Comparison of ENCODE assay signal across 8 mouse cellular contexts in genomic region chr5:123151077-123151476, GRCm38 (mm10). TPM values are rescaled to one million over a fixed set of nuclear protein-coding genes. Genes with fewer than 3 reads are reported as not detected.
DNase-seq lines count a peak whose midpoint lies in the region; ATAC-seq and TF ChIP-seq lines count a peak whose summit lies in the region.

No protein-coding gene starts in this region.

- no peaks in the 10 kb centered on the region for H3K27me3 ChIP-seq in forebrain, embryonic 15.5 days
- H3K27me3 ChIP-seq in intestine, postnatal 0 days (replicated peaks; ENCODE audit: control insufficient read depth, insufficient read depth, low read length): no peaks in the 10 kb centered on the region
- no peaks in the 10 kb centered on the region for H3K27me3 ChIP-seq in midbrain, embryonic 11.5 days (ENCODE audit: control insufficient read depth, insufficient read depth, low read length)

- no peaks in the 10 kb centered on the region for H3K9me3 ChIP-seq in forebrain, embryonic 15.5 days
- no peaks in the 10 kb centered on the region for H3K9me3 ChIP-seq in intestine, postnatal 0 days (ENCODE audit: control insufficient read depth)
- no peaks in the 10 kb centered on the region for H3K9me3 ChIP-seq in midbrain, embryonic 11.5 days (ENCODE audit: control insufficient read depth, low read length)

- peak overlapping the region; percentile 34 for H3K9ac ChIP-seq in forebrain, embryonic 15.5 days (replicated peaks)
- no peak overlapping the region for H3K9ac ChIP-seq in intestine, postnatal 0 days (ENCODE audit: low read depth, low read length)
- no peak overlapping the region for H3K9ac ChIP-seq in midbrain, embryonic 11.5 days (ENCODE audit: low read length)

- no peak for TF ChIP-seq CTCF in layer of hippocampus, adult 2 months (conservative IDR thresholded peaks at IDR 0.05)
- TF ChIP-seq CTCF in intestine, postnatal 0 days (IDR thresholded peaks at IDR 0.05; ENCODE audit: low read depth): no peak

- no peak overlapping the region for H3K27ac ChIP-seq in layer of hippocampus, adult 2 months
- H3K27ac ChIP-seq in forebrain, embryonic 15.5 days (replicated peaks): no peak overlapping the region
- H3K27ac ChIP-seq in intestine, postnatal 0 days (ENCODE audit: low read depth, low read length): peak overlapping the region; percentile 21; the same call in 1 of the 2 replicates
- H3K27ac ChIP-seq in midbrain, embryonic 11.5 days (ENCODE audit: low read depth, low read length): no peak overlapping the region

- peaks cover 46% of the 10 kb centered on the region for H3K4me1 ChIP-seq in forebrain, embryonic 15.5 days
- H3K4me1 ChIP-seq in intestine, postnatal 0 days (replicated peaks; ENCODE audit: control insufficient read depth, insufficient read depth, low read length): peaks cover 14% of the 10 kb centered on the region; the same call in 1 of the 2 replicates
- H3K4me1 ChIP-seq in midbrain, embryonic 11.5 days (ENCODE audit: control insufficient read depth, insufficient read depth, low read length): peaks cover 22% of the 10 kb centered on the region

- H3K4me3 ChIP-seq in layer of hippocampus, adult 2 months: peak overlapping the region; percentile 60
- H3K4me3 ChIP-seq in forebrain, embryonic 15.5 days: peak overlapping the region; percentile 45
- H3K4me3 ChIP-seq in intestine, postnatal 0 days (ENCODE audit: low read depth, low read length): 0 out of 2 replicates have a peak overlapping the region, but pooled peaks have one; percentile 15
- no peak overlapping the region for H3K4me3 ChIP-seq in midbrain, embryonic 11.5 days (ENCODE audit: low read depth, low read length)

- 36% methylated on average over 7 of the region's 7 CpGs for WGBS in forebrain, embryonic 15.5 days
- WGBS in intestine, postnatal 0 days: 32% methylated on average over 7 of the region's 7 CpGs
- 60% methylated on average over 7 of the region's 7 CpGs for whole genome bisulfite sequencing in midbrain, embryonic 11.5 days

- no peak for ATAC-seq in forebrain, embryonic 15.5 days (replicated peaks)
- no peak for ATAC-seq in intestine, postnatal 0 days
- ATAC-seq in midbrain, embryonic 11.5 days (ENCODE audit: low FRiP score): no peak

- H3K4me2 ChIP-seq in forebrain, embryonic 15.5 days (replicated peaks): peak overlapping the region; percentile 70
- peak overlapping the region; percentile 66 for H3K4me2 ChIP-seq in intestine, postnatal 0 days (replicated peaks; ENCODE audit: low read depth)
- H3K4me2 ChIP-seq in midbrain, embryonic 11.5 days: peak overlapping the region; percentile 37; the same call in 1 of the 2 replicates

- DNase-seq in layer of hippocampus, adult 2 months (ENCODE audit: low spot score in 2 of 2): no peak
- DNase-seq in layer of hippocampus, postnatal 10 days (ENCODE audit: low spot score in 2 of 2): no peak
- DNase-seq in midbrain, embryonic 11.5 days (ENCODE audit: low spot score, missing footprints): no peak
- DNase-seq in thymus, postnatal 10 days (ENCODE audit: low spot score in 2 of 2): peak; percentile 70 to 75
- DNase-seq in layer of hippocampus, adult 18-20 months (ENCODE audit: low spot score in 2 of 2): no peak
- DNase-seq in right cerebral cortex, postnatal 14 days: no peak

- peaks cover 61% of the 10 kb centered on the region for H3K36me3 ChIP-seq in forebrain, embryonic 15.5 days
- peaks cover 72% of the 10 kb centered on the region for H3K36me3 ChIP-seq in intestine, postnatal 0 days (ENCODE audit: control insufficient read depth, insufficient read depth)
- peaks cover 33% of the 10 kb centered on the region for H3K36me3 ChIP-seq in midbrain, embryonic 11.5 days (ENCODE audit: control insufficient read depth, insufficient read depth, low read length)

RNA-seq across cellular contexts. Expression of gene Setd1b, which starts 9.1 kb away (rescaled TPM):
- total RNA-seq in layer of hippocampus, adult 2 months (2021): 10 to 100 TPM; 31.2 to 39.4 TPM
- total RNA-seq in layer of hippocampus, postnatal 10 days (2021): 10 to 100 TPM; 31.7 to 35.0 TPM
- polyA plus RNA-seq in forebrain, embryonic 15.5 days (2015; fragmentation: Nextera tagmentation; extraction: Ambion mirVana): 13.6 and 13.7 TPM in 2 replicates
- polyA plus RNA-seq in intestine, postnatal 0 days (2015; fragmentation: Nextera tagmentation; extraction: Ambion mirVana): 5.4 and 6.7 TPM in 2 replicates
- 9.8 and 10.0 TPM in 2 replicates for polyA plus RNA-seq in midbrain, embryonic 11.5 days (2014; fragmentation: Nextera tagmentation; extraction: Ambion mirVana)
- total RNA-seq in layer of hippocampus, adult 18-20 months (2021): 10 to 100 TPM; 34.8 to 37.4 TPM

RNA-seq across cellular contexts. Expression of gene Psmd9, which starts 18.1 kb away (rescaled TPM):
- total RNA-seq in layer of hippocampus, adult 2 months (2021): 10 to 100 TPM; 27.8 to 30.4 TPM
- total RNA-seq in layer of hippocampus, postnatal 10 days (2021): 10 to 100 TPM; 31.4 to 39.8 TPM
- polyA plus RNA-seq in forebrain, embryonic 15.5 days (2015; fragmentation: Nextera tagmentation; extraction: Ambion mirVana): 82.0 and 82.9 TPM in 2 replicates
- 50.9 and 57.5 TPM in 2 replicates for polyA plus RNA-seq in intestine, postnatal 0 days (2015; fragmentation: Nextera tagmentation; extraction: Ambion mirVana)
- 59.6 and 60.7 TPM in 2 replicates for polyA plus RNA-seq in midbrain, embryonic 11.5 days (2014; fragmentation: Nextera tagmentation; extraction: Ambion mirVana)
- total RNA-seq in layer of hippocampus, adult 18-20 months (2021): 10 to 100 TPM; 26.5 to 31.5 TPM

RNA-seq across cellular contexts. Expression of gene Rhof, which starts 18.6 kb away (rescaled TPM):
- 10 to 100 TPM; 43.3 to 46.3 TPM for total RNA-seq in layer of hippocampus, adult 2 months (2021)
- 10 to 100 TPM; 40.9 to 46.6 TPM for total RNA-seq in layer of hippocampus, postnatal 10 days (2021)
- 11.4 and 12.4 TPM in 2 replicates for polyA plus RNA-seq in forebrain, embryonic 15.5 days (2015; fragmentation: Nextera tagmentation; extraction: Ambion mirVana)
- polyA plus RNA-seq in intestine, postnatal 0 days (2015; fragmentation: Nextera tagmentation; extraction: Ambion mirVana): 17.0 TPM in 2 replicates
- 1.6 TPM in 2 replicates for polyA plus RNA-seq in midbrain, embryonic 11.5 days (2014; fragmentation: Nextera tagmentation; extraction: Ambion mirVana)
- 10 to 100 TPM; 49.1 to 50.9 TPM for total RNA-seq in layer of hippocampus, adult 18-20 months (2021)

RNA-seq across cellular contexts. Expression of gene Hpd, which starts 31.4 kb away (rescaled TPM):
- total RNA-seq in layer of hippocampus, adult 2 months (2021): not detected
- total RNA-seq in layer of hippocampus, postnatal 10 days (2021): under 1 TPM in 1 of 2 experiments, not detected in 1; 0.55 TPM
- not detected in 2 replicates for polyA plus RNA-seq in forebrain, embryonic 15.5 days (2015; fragmentation: Nextera tagmentation; extraction: Ambion mirVana)
- polyA plus RNA-seq in intestine, postnatal 0 days (2015; fragmentation: Nextera tagmentation; extraction: Ambion mirVana): 3.9 and 4.7 TPM in 2 replicates
- polyA plus RNA-seq in midbrain, embryonic 11.5 days (2014; fragmentation: Nextera tagmentation; extraction: Ambion mirVana): not detected in 2 replicates
- not detected for total RNA-seq in layer of hippocampus, adult 18-20 months (2021)

Comparison
In these comparisons a context has a peak if more than half of its experiments do, and no peak if none do; other contexts are left out.
1. DNase-seq: peak in thymus, postnatal 10 days (2 of 2); none in layer of hippocampus, adult 2 months (0 of 2), layer of hippocampus, postnatal 10 days (0 of 2), midbrain, embryonic 11.5 days (single experiment), layer of hippocampus, adult 18-20 months (0 of 2) and right cerebral cortex, postnatal 14 days (single experiment).
2. Peak in every context shown above with its lines, with median percentiles within 50 percentile points of each other: H3K4me2 ChIP-seq.